Mouse (Mus musculus) liver, embryonic 12.5 days (tissue): ENCODE results near the gene Slc9a5. TPM values are rescaled to one million over a fixed set of nuclear protein-coding genes. Genes with fewer than 3 reads are reported as not detected.

Experiments
- ATAC-seq: fragments of 200-750 bp; cut with Nextera tagmentation; 2 replicates; pipeline ENCODE4 v1.8.0; 2017; ENCODE audit warnings: moderate number of reproducible peaks, mild to moderate bottlenecking, moderate library complexity
- H3K27ac ChIP-seq: fragments of 300-500 bp; sonication (generic); 2 replicates; pipeline ENCODE4 v1.5.1; 2016; ENCODE audit warnings: mild to moderate bottlenecking
- H3K27me3 ChIP-seq: fragments of 300-500 bp; sonication (generic); replicated peaks from 2 replicates; pipeline ENCODE4 v1.6.1; 2016; ENCODE audit warnings: mild to moderate bottlenecking, moderate library complexity
- H3K36me3 ChIP-seq: fragments of 300-500 bp; sonication (generic); 2 replicates; pipeline ENCODE4 v1.6.1; 2016; ENCODE audit warnings: mild to moderate bottlenecking, moderate library complexity
- H3K4me1 ChIP-seq: fragments of 300-500 bp; sonication (generic); 2 replicates; pipeline ENCODE4 v1.6.1; 2016
- H3K4me2 ChIP-seq: fragments of 300-500 bp; sonication (generic); 2 replicates; pipeline ENCODE4 v1.6.1; 2016; ENCODE audit warnings: mild to moderate bottlenecking, moderate library complexity
- H3K4me3 ChIP-seq: fragments of 300-500 bp; sonication (generic); 2 replicates; pipeline ENCODE4 v1.5.1; 2016; ENCODE audit warnings: mild to moderate bottlenecking, moderate library complexity
- H3K9ac ChIP-seq: fragments of 300-500 bp; sonication (generic); 2 replicates; pipeline ENCODE4 v1.6.1; 2016; ENCODE audit warnings: mild to moderate bottlenecking, moderate library complexity
- H3K9me3 ChIP-seq: fragments of 300-500 bp; sonication (generic); replicated peaks from 2 replicates; pipeline ENCODE4 v1.6.1; 2016; ENCODE audit warnings: mild to moderate bottlenecking, moderate library complexity
- WGBS: fragments of 180-500 bp; shearing (Covaris S2); methylation state at CpG from one replicate; pipeline ENCODE4 v1.1.7; 2016; ENCODE audit not compliant: insufficient replicate concordance; 5-methylcytosine and 5-hydroxymethylcytosine counted together
- polyA plus RNA-seq: library from polyadenylated mRNA; unstranded; fragments of >200 nt; fragmentation: Nextera tagmentation; extraction: Ambion mirVana; gene quantifications from 2 replicates; pipeline ENCODE4 v1.2.1, GENCODE M21; 2016

Gene Slc9a5
- polyA plus RNA-seq, 1 experiment from 2014 or later = 0.42 TPM

DNA sequence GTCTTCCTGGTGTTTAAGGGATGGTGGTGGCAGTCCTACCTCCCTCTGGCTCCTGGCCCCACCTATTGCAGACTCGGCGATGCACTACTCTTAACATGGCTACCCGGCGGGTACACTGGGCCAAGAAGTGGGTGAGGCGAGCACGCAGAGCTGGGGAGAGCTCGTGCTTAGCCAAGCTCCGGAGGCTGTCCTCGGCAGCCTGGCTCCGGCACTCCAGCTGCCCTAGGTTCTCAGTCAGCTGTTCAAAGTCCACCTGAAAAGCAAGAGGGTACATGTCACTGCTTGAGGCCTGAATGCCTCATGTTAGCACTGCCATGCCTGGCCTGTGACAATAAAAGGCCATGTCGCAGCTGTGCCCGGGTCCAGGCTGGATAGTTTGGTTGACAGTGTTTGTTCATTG is 18.3 kb upstream of the Slc9a5 start:
- Histone ChIP-seq H3K4me3 (no peak overlapping the region), H3K4me1 (peaks cover 15% of the 10 kb centered on the region), H3K4me2 (no peak overlapping the region), H3K27me3 (no peaks in the 10 kb centered on the region), H3K27ac (no peak overlapping the region), H3K36me3 (peaks cover 76% of the 10 kb centered on the region), H3K9ac (no peak overlapping the region), H3K9me3 (no peaks in the 10 kb centered on the region)
- ATAC-seq = no peak
- 88% methylated on average over 12 of the region's 12 CpGs for WGBS

GRCm38 (mm10) chr8:105331469-105331868 is 17.2 kb upstream of the Slc9a5 start:
- no peaks in the 10 kb centered on the region for H3K9me3 ChIP-seq
- WGBS = 91% methylated on average over 22 of the region's 22 CpGs

GRCm38 (mm10) chr8:105331931-105332330 is 16.7 kb upstream of the Slc9a5 start:
- 91% methylated on average over 9 of the region's 9 CpGs for WGBS
- no peak overlapping the region for H3K4me2 ChIP-seq
- no peak overlapping the region for H3K9ac ChIP-seq
- H3K9me3 ChIP-seq = no peaks in the 10 kb centered on the region
- H3K36me3 ChIP-seq = peaks cover 92% of the 10 kb centered on the region
- no peak overlapping the region for H3K4me3 ChIP-seq
- H3K27me3 ChIP-seq = no peaks in the 10 kb centered on the region
- no peak for ATAC-seq
- no peak overlapping the region for H3K27ac ChIP-seq
- H3K4me1 ChIP-seq = peaks cover 10% of the 10 kb centered on the region

More at GRCm38 (mm10) chr8:105331469-105331868, 17.2 kb upstream of the Slc9a5 start:
- Histone ChIP-seq H3K4me1 (peaks cover 12% of the 10 kb centered on the region), H3K4me3 (no peak overlapping the region), H3K9ac (no peak overlapping the region), H3K4me2 (no peak overlapping the region), H3K27me3 (no peaks in the 10 kb centered on the region), H3K36me3 (peaks cover 87% of the 10 kb centered on the region), H3K27ac (no peak overlapping the region)
- no peak for ATAC-seq

DNA sequence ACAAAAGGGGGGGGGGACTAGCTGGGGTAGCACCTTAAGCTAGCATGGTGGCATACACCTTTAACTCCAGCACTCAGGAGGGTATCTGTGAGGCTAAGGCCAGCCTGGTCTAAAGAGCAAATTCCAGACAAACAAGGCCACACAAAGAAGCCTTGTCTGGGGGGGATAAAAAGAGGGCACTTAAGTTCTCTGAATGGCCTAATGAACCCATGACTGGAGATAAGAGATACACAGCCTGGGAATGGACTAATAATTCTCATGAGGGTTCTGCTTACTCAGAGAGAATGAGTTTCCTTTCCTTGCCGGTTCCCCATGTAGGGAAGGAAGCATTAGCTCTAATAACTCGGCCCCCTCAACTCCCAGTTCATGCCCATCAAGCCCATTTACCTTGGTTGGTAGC is 16.1 kb upstream of the Slc9a5 start:
- H3K36me3 ChIP-seq = peaks cover 98% of the 10 kb centered on the region
- 72% methylated on average over 2 of the region's 2 CpGs for WGBS
- 0 out of 2 replicates have a peak overlapping the region, but pooled peaks have one; percentile 32 for H3K27ac ChIP-seq
- H3K27me3 ChIP-seq = no peaks in the 10 kb centered on the region
- no peaks in the 10 kb centered on the region for H3K9me3 ChIP-seq
- H3K4me3 ChIP-seq = no peak overlapping the region
- H3K4me1 ChIP-seq = peaks cover 9% of the 10 kb centered on the region
- H3K4me2 ChIP-seq = no peak overlapping the region
- ATAC-seq = no peak
- H3K9ac ChIP-seq = no peak overlapping the region

DNA sequence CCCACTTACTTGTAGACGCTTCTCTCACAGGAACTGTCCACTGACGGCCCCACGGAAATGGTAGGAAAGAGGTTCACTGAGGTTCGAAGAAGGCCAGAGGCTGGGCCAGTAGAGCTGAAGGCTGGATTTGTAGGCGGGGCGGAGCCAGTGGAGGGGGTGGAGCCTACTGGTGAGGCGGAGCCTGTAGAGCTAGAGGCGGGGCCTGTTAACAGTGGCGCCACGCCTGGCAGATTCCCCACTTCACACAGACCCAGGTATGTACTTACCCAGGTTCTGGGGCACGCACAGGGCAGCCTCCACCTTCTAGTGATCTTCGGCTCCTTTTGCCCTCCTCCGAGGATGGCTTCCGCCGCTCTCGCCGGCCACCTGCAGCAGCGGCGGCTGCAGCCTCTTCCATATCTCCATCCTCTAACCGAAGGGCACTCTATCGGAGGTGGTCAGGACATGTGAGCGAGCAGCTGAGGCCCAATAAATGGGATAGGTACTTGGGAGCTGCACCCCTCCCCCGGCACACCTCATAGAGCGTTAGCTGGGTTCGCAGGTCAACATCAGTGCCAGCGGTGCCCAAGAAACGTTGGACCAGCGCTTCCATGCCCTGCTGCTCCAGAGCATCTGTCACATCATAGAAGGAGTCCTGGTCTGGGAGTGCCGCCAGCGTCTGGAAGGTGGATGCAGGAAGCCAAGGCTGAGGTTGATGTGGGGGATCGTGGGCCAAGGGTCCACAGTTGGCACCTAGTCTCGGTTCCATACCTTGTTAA is 12.1 kb upstream of the Slc9a5 start:
- H3K27me3 ChIP-seq = no peaks in the 10 kb centered on the region
- peaks cover 44% of the 10 kb centered on the region for H3K4me1 ChIP-seq
- H3K27ac ChIP-seq = no peak overlapping the region
- WGBS = 83% methylated on average over 31 of the region's 32 CpGs
- no peaks in the 10 kb centered on the region for H3K9me3 ChIP-seq
- H3K4me2 ChIP-seq = no peak overlapping the region
- ATAC-seq = no peak
- no peak overlapping the region for H3K9ac ChIP-seq
- H3K4me3 ChIP-seq = no peak overlapping the region
- H3K36me3 ChIP-seq = peaks cover 63% of the 10 kb centered on the region

- WGBS = 11% methylated on average over 4 of the region's 4 CpGs
- Histone ChIP-seq H3K4me2 (peak overlapping the region; percentile 5; the same call in 1 of the 2 replicates), H3K4me1 (peaks cover 60% of the 10 kb centered on the region)
Observed at GRCm38 (mm10) chr8:105338992-105339391, 9.7 kb upstream of the Slc9a5 start.

GRCm38 (mm10) chr8:105339886-105340635 is 8.6 kb upstream of the Slc9a5 start:
- peaks cover 71% of the 10 kb centered on the region for H3K4me1 ChIP-seq
- H3K27ac ChIP-seq = peak overlapping the region; percentile 59

More at GRCm38 (mm10) chr8:105338992-105339391, 9.7 kb upstream of the Slc9a5 start:
- Histone ChIP-seq H3K9me3 (no peaks in the 10 kb centered on the region), H3K27ac (peak overlapping the region; percentile 26; the same call in 1 of the 2 replicates), H3K27me3 (no peaks in the 10 kb centered on the region), H3K4me3 (no peak overlapping the region), H3K36me3 (peaks cover 39% of the 10 kb centered on the region), H3K9ac (no peak overlapping the region)
- no peak for ATAC-seq

DNA sequence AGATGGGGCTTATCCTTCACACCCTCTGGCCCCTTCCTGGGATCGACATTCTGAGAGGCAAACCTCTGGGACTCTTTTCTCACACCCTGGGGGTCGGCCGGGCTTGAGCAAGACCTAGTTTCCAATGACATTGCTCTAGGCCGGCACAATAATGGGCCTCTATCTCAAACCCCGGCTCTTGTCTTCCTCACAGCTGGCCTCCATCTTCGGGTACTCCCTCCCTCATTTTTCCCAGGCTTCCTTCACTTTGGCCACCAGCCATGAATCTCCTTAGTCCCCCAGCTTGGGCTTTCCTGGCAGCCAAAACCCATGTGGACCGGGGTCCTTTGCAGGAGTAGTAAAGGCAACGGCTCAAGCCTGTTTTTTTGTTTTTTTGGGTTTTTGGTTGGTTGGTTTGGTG is 7.2 kb upstream of the Slc9a5 start:
- H3K27ac ChIP-seq = no peak overlapping the region; the same call in 1 of the 2 replicates
- H3K4me3 ChIP-seq = no peak overlapping the region
- H3K4me2 ChIP-seq = no peak overlapping the region
- peaks cover 84% of the 10 kb centered on the region for H3K4me1 ChIP-seq
- ATAC-seq = no peak
- no peak overlapping the region for H3K9ac ChIP-seq
- peaks cover 20% of the 10 kb centered on the region for H3K27me3 ChIP-seq
- H3K36me3 ChIP-seq = peaks cover 15% of the 10 kb centered on the region
- 62% methylated on average over 8 of the region's 8 CpGs for WGBS
- H3K9me3 ChIP-seq = no peaks in the 10 kb centered on the region

More at GRCm38 (mm10) chr8:105339886-105340635, 8.6 kb upstream of the Slc9a5 start:
- 18% methylated on average over 6 of the region's 6 CpGs for WGBS
- Histone ChIP-seq H3K9ac (peak overlapping the region; percentile 23; the same call in 1 of the 2 replicates), H3K4me3 (no peak overlapping the region), H3K36me3 (peaks cover 28% of the 10 kb centered on the region), H3K9me3 (no peaks in the 10 kb centered on the region), H3K27me3 (peaks cover 7% of the 10 kb centered on the region; the same call in 1 of the 2 replicates), H3K4me2 (peak overlapping the region; percentile 25; the same call in 1 of the 2 replicates)
- peak; percentile 73 for ATAC-seq

- no peak overlapping the region for H3K4me2 ChIP-seq
- H3K4me3 ChIP-seq = no peak overlapping the region
- H3K9me3 ChIP-seq = no peaks in the 10 kb centered on the region
- 51% methylated on average over 4 of the region's 4 CpGs for WGBS
- peaks cover under 1% of the 10 kb centered on the region; the same call in 1 of the 2 replicates for H3K36me3 ChIP-seq
- peaks cover 92% of the 10 kb centered on the region for H3K4me1 ChIP-seq
- no peak for ATAC-seq
- H3K27me3 ChIP-seq = peaks cover 34% of the 10 kb centered on the region
- H3K9ac ChIP-seq = no peak overlapping the region
- no peak overlapping the region for H3K27ac ChIP-seq
Observed at GRCm38 (mm10) chr8:105342768-105343167, 5.9 kb upstream of the Slc9a5 start.

- Histone ChIP-seq H3K4me1 (peaks cover 91% of the 10 kb centered on the region), H3K4me2 (no peak overlapping the region), H3K36me3 (no peaks in the 10 kb centered on the region), H3K9me3 (no peaks in the 10 kb centered on the region), H3K4me3 (no peak overlapping the region), H3K27me3 (peaks cover 46% of the 10 kb centered on the region), H3K9ac (no peak overlapping the region; the same call in 1 of the 2 replicates), H3K27ac (no peak overlapping the region)
- 69% methylated on average over 8 of the region's 8 CpGs for WGBS
- ATAC-seq = no peak
Observed at GRCm38 (mm10) chr8:105343791-105344574, 4.7 kb upstream of the Slc9a5 start.

DNA sequence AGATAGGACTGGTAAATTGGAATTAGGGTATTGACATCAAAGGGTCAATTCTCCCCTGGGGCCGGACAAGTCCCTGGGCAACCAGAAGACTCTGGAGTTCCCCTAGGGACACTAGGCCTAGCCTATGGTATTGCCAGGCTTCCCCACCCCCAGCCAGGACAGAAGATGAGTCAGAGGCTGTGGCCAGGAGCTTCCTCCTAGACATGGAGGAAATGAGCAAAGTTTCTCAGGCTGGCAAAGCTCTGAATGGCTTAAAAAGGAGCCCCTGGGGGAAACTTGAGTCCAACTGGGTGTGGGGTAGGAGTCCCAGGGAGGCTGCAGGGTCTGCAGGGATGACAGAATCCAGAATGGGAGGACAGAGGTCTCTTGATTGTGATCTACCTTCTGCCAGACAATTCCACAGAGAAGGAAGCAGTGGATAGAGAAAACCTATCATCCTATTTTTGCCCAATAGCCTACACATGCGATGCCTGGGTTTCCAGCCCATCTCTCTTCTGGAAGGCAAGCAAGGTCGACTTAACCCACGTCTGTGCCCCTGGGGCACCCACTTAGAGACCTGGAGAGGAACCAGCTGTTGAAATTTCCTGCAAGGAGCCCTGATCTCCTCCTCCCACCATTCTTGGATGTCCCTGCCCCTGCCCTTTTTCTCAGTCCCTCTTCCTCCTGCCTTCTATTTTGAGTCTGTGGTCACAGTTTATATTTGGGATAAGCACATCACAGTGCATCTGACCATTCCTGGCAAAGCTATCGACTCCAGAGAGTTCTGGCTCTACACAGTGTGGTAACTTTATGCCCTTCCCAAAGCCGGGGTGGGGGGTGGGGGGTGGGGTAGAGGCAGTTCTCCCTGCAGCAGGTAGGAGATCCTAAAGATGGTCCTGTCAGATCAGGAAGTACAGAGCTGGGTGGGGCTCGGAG is 3.3 kb upstream of the Slc9a5 start:
- Histone ChIP-seq H3K27me3 (peaks cover 59% of the 10 kb centered on the region), H3K36me3 (no peaks in the 10 kb centered on the region), H3K4me2 (peak overlapping the region; percentile 98), H3K27ac (peak overlapping the region; percentile 38; the same call in 1 of the 2 replicates), H3K9me3 (no peaks in the 10 kb centered on the region), H3K4me1 (peaks cover 82% of the 10 kb centered on the region), H3K9ac (no peak overlapping the region), H3K4me3 (no peak overlapping the region)
- 20% methylated on average over 7 of the region's 7 CpGs for WGBS
- ATAC-seq = no peak
